Mouse (Mus musculus): Measurements from ENCODE around the gene Tns3. TPM values are rescaled to one million over a fixed set of nuclear protein-coding genes. Genes with fewer than 3 reads are reported as not detected.

Tns3 gene
- polyA plus RNA-seq, 1 experiment: 57.4 TPM

DNA sequence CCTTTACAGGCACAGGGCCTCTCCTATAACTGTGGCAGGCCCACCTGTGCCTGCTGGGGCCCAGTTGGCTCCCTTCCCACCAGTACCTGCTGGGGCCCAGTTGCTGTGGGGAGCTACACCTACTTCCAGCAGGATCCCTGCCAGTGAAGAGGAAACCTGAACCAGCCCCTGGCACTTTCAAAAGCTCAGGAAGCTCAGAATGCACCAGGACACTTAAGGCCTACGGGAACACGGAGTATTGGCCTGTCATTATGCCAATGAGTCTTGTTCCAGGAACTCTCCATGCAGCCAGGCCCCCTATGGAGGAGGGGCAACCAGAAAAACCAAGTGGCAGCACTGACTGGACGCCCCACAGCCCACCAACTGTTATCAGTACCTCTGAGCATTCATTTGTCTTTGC lies 181.6 kb downstream of the Tns3 start:
- Histone ChIP-seq H3ac (ENCODE audit: control insufficient read depth, insufficient read length, low read depth) (no peak overlapping the region), H3K79me2 (ENCODE audit: control insufficient read depth, insufficient read depth) (peaks cover 4% of the 10 kb centered on the region), H3K79me3 (ENCODE audit: low read depth) (no peaks in the 10 kb centered on the region), H3K27me3 (ENCODE audit: control insufficient read depth, insufficient read depth, insufficient read length) (no peaks in the 10 kb centered on the region), H3K4me3 (ENCODE audit: insufficient read depth, poor library complexity, severe bottlenecking) (no peak overlapping the region), H3K36me3 (ENCODE audit: control insufficient read depth, insufficient read depth) (peaks cover 10% of the 10 kb centered on the region)
- TF ChIP-seq CTCF (IDR thresholded peaks at IDR 0.05; ENCODE audit: control insufficient read depth, insufficient read depth, insufficient read length) (no peak), FOSL1 (IDR thresholded peaks at IDR 0.05; ENCODE audit: insufficient read depth, low read length, poor library complexity, severe bottlenecking) (no peak), MYOG (IDR thresholded peaks at IDR 0.05; ENCODE audit: control insufficient read depth, extremely low read depth, insufficient read length) (no peak), USF1 (IDR thresholded peaks at IDR 0.05; ENCODE audit: low read depth) (no peak), MYOD1 (IDR thresholded peaks at IDR 0.05; ENCODE audit: control insufficient read depth, insufficient read length, low read depth) (no peak), CEBPB (IDR thresholded peaks at IDR 0.05; ENCODE audit: low read depth) (no peak), MAX (IDR thresholded peaks at IDR 0.05) (no peak)

DNA sequence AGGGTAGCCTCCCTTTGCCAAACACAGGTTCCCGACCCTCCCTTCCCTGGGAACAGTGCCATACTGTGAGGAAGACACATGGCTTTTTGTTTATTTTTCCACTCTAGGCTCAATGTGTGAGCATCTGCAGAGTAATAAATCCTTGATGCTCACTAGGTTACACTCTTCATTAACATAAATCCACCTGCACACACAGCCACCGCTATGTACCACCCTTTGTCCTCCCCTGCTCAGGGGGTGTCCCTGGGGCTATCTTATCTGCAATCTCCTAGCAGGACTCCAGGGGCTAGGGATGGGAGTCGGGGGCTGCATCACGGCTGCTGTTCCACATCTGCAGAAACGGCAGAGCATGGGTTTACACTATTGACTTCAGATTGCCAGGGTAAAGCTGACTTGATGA lies 182.4 kb downstream of the Tns3 start:
- Histone ChIP-seq H3K4me3 (ENCODE audit: insufficient read depth, poor library complexity, severe bottlenecking) (no peak overlapping the region), H3K79me2 (ENCODE audit: control insufficient read depth, insufficient read depth) (peaks cover 4% of the 10 kb centered on the region), H3K27me3 (ENCODE audit: control insufficient read depth, insufficient read depth, insufficient read length) (no peaks in the 10 kb centered on the region), H3K79me3 (ENCODE audit: low read depth) (no peaks in the 10 kb centered on the region), H3ac (ENCODE audit: control insufficient read depth, insufficient read length, low read depth) (no peak overlapping the region), H3K36me3 (ENCODE audit: control insufficient read depth, insufficient read depth) (peaks cover 16% of the 10 kb centered on the region)
- no peak for TF ChIP-seq CEBPB (IDR thresholded peaks at IDR 0.05; ENCODE audit: low read depth)
- no peak for TF ChIP-seq MAX (IDR thresholded peaks at IDR 0.05)
- no peak for TF ChIP-seq MYOD1 (IDR thresholded peaks at IDR 0.05; ENCODE audit: control insufficient read depth, insufficient read length, low read depth)
- TF ChIP-seq FOSL1 (IDR thresholded peaks at IDR 0.05; ENCODE audit: insufficient read depth, low read length, poor library complexity, severe bottlenecking): no peak
- no peak for TF ChIP-seq USF1 (IDR thresholded peaks at IDR 0.05; ENCODE audit: low read depth)
- no peak for TF ChIP-seq CTCF (IDR thresholded peaks at IDR 0.05; ENCODE audit: control insufficient read depth, insufficient read depth, insufficient read length)
- no peak for TF ChIP-seq MYOG (IDR thresholded peaks at IDR 0.05; ENCODE audit: control insufficient read depth, extremely low read depth, insufficient read length)

DNA sequence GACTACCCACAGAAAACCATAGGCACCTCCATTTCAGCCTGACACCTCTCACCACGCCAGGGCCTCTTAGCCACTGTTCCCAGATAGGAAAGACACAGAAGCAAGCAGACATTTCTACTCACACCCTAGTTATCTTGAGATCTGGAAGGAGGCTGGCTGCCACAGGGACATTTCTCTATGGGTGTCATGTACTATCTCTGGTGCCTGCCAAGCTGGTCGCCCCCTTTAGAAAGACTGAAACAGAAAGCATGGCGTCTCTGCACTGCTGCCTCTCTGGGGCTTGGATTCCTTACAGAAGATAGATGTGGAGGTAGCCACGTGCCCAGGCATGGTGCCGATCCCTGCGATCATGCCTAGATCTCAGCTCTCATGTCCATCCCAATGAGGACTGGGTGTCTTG lies 182.8 kb downstream of the Tns3 start:
- TF ChIP-seq CTCF (IDR thresholded peaks at IDR 0.05; ENCODE audit: control insufficient read depth, insufficient read depth, insufficient read length) (no peak), FOSL1 (IDR thresholded peaks at IDR 0.05; ENCODE audit: insufficient read depth, low read length, poor library complexity, severe bottlenecking) (no peak), CEBPB (IDR thresholded peaks at IDR 0.05; ENCODE audit: low read depth) (no peak), MAX (IDR thresholded peaks at IDR 0.05) (no peak), MYOG (IDR thresholded peaks at IDR 0.05; ENCODE audit: control insufficient read depth, extremely low read depth, insufficient read length) (no peak), MYOD1 (IDR thresholded peaks at IDR 0.05; ENCODE audit: control insufficient read depth, insufficient read length, low read depth) (no peak), USF1 (IDR thresholded peaks at IDR 0.05; ENCODE audit: low read depth) (no peak)
- Histone ChIP-seq H3K79me3 (ENCODE audit: low read depth) (no peaks in the 10 kb centered on the region), H3K27me3 (ENCODE audit: control insufficient read depth, insufficient read depth, insufficient read length) (no peaks in the 10 kb centered on the region), H3ac (ENCODE audit: control insufficient read depth, insufficient read length, low read depth) (no peak overlapping the region), H3K79me2 (ENCODE audit: control insufficient read depth, insufficient read depth) (peaks cover 4% of the 10 kb centered on the region), H3K36me3 (ENCODE audit: control insufficient read depth, insufficient read depth) (peaks cover 20% of the 10 kb centered on the region), H3K4me3 (ENCODE audit: insufficient read depth, poor library complexity, severe bottlenecking) (no peak overlapping the region)

DNA sequence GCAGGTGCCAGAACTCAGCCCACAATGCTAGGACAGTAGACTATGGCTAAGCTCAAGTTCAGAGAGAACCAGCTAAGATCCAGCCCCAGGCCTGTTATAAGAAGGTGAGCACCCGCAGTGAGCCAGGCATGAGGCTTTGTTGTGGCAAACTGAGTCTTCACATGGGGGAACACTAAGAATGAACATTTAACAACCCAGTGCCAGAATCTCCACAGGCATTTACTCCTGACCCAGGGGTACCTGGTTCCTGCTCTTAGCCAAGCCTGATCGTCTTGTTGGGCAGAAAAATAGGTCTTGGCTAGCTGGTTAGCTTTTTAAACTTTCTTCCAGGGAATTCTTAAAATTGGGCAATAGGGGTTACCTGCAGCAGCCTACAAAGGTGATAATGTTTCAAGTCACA lies 184.5 kb downstream of the Tns3 start:
- no peak overlapping the region for H3ac ChIP-seq (ENCODE audit: control insufficient read depth, insufficient read length, low read depth)
- H3K79me2 ChIP-seq (ENCODE audit: control insufficient read depth, insufficient read depth): no peaks in the 10 kb centered on the region
- TF ChIP-seq USF1 (IDR thresholded peaks at IDR 0.05; ENCODE audit: low read depth) (no peak), MAX (IDR thresholded peaks at IDR 0.05) (no peak), MYOD1 (IDR thresholded peaks at IDR 0.05; ENCODE audit: control insufficient read depth, insufficient read length, low read depth) (no peak), CTCF (IDR thresholded peaks at IDR 0.05; ENCODE audit: control insufficient read depth, insufficient read depth, insufficient read length) (no peak), FOSL1 (IDR thresholded peaks at IDR 0.05; ENCODE audit: insufficient read depth, low read length, poor library complexity, severe bottlenecking) (no peak), CEBPB (IDR thresholded peaks at IDR 0.05; ENCODE audit: low read depth) (no peak), MYOG (IDR thresholded peaks at IDR 0.05; ENCODE audit: control insufficient read depth, extremely low read depth, insufficient read length) (no peak)
- no peaks in the 10 kb centered on the region for H3K27me3 ChIP-seq (ENCODE audit: control insufficient read depth, insufficient read depth, insufficient read length)
- peaks cover 20% of the 10 kb centered on the region for H3K36me3 ChIP-seq (ENCODE audit: control insufficient read depth, insufficient read depth)
- no peaks in the 10 kb centered on the region for H3K79me3 ChIP-seq (ENCODE audit: low read depth)
- no peak overlapping the region for H3K4me3 ChIP-seq (ENCODE audit: insufficient read depth, poor library complexity, severe bottlenecking)

DNA sequence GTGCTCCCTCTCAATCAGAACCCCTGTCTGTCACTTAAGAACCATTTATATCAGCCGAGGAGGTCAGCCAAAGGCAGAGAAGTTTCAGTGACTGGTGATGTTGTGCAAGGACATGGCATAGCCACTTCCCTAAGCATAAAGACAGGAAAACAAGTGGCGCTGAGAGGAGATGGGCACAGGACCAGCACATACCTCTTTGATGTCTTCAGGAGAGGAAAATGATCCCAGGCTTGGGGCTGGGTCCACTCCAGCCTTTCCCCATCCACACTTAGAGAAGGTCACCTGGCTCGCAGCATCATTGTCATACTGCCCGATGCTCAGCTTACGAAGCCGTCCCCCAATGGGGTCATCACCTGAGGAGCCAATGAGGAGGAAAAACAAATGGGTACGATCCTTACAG lies 185.0 kb downstream of the Tns3 start:
- Histone ChIP-seq H3K27me3 (ENCODE audit: control insufficient read depth, insufficient read depth, insufficient read length) (no peaks in the 10 kb centered on the region), H3ac (ENCODE audit: control insufficient read depth, insufficient read length, low read depth) (no peak overlapping the region), H3K36me3 (ENCODE audit: control insufficient read depth, insufficient read depth) (peaks cover 20% of the 10 kb centered on the region), H3K79me3 (ENCODE audit: low read depth) (no peaks in the 10 kb centered on the region), H3K79me2 (ENCODE audit: control insufficient read depth, insufficient read depth) (no peaks in the 10 kb centered on the region), H3K4me3 (ENCODE audit: insufficient read depth, poor library complexity, severe bottlenecking) (no peak overlapping the region)
- TF ChIP-seq MYOG (IDR thresholded peaks at IDR 0.05; ENCODE audit: control insufficient read depth, extremely low read depth, insufficient read length) (no peak), FOSL1 (IDR thresholded peaks at IDR 0.05; ENCODE audit: insufficient read depth, low read length, poor library complexity, severe bottlenecking) (no peak), MAX (IDR thresholded peaks at IDR 0.05) (no peak), CTCF (IDR thresholded peaks at IDR 0.05; ENCODE audit: control insufficient read depth, insufficient read depth, insufficient read length) (no peak), MYOD1 (IDR thresholded peaks at IDR 0.05; ENCODE audit: control insufficient read depth, insufficient read length, low read depth) (no peak), CEBPB (IDR thresholded peaks at IDR 0.05; ENCODE audit: low read depth) (no peak), USF1 (IDR thresholded peaks at IDR 0.05; ENCODE audit: low read depth) (no peak)

DNA sequence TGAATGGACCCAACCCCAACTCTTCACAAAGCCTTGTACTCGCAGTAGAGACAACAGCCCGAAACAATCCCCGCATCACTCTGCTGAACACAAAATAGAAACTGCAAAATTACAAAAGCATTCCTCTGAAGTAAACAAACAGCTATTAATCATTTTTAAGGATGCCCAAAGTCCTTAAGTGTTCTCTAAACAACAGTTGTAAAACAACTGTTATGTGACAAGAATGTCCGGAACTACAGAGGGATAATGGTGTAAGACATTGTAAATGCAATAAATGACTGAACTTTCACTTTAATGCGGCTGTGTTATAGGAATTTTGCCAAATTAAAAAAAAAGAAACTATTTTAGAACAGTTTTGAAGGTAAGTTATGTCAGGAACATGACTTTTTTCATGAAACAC lies 190.7 kb downstream of the Tns3 start:
- Histone ChIP-seq H3K79me2 (ENCODE audit: control insufficient read depth, insufficient read depth) (peaks cover 14% of the 10 kb centered on the region), H3K27me3 (ENCODE audit: control insufficient read depth, insufficient read depth, insufficient read length) (no peaks in the 10 kb centered on the region), H3K4me3 (ENCODE audit: insufficient read depth, poor library complexity, severe bottlenecking) (no peak overlapping the region), H3K36me3 (ENCODE audit: control insufficient read depth, insufficient read depth) (peaks cover 19% of the 10 kb centered on the region), H3ac (ENCODE audit: control insufficient read depth, insufficient read length, low read depth) (no peak overlapping the region), H3K79me3 (ENCODE audit: low read depth) (peaks cover 2% of the 10 kb centered on the region)
- TF ChIP-seq CEBPB (IDR thresholded peaks at IDR 0.05; ENCODE audit: low read depth) (no peak), MAX (IDR thresholded peaks at IDR 0.05) (no peak), CTCF (IDR thresholded peaks at IDR 0.05; ENCODE audit: control insufficient read depth, insufficient read depth, insufficient read length) (no peak), MYOD1 (IDR thresholded peaks at IDR 0.05; ENCODE audit: control insufficient read depth, insufficient read length, low read depth) (no peak)

All from C2C12 (cell line).